Mouse (Mus musculus) NIH3T3 (cell line): ENCODE data around the gene Prpf8.
"Not testable (repeated sequence)": the region's sequence is repeated elsewhere in the genome, so short reads cannot be mapped to it uniquely, and the experiment has no call there.

Experiments used
- DNase-seq: peaks from one replicate; pipeline ENCODE4 v3.0.0-alpha.2; 2012; ENCODE audit warnings: low read depth

Prpf8 gene

GRCm38 (mm10) chr11:75534286-75535033, 47.8 kb downstream of the Prpf8 start:
- DNase-seq: no peak

GRCm38 (mm10) chr11:75535106-75535795, 48.6 kb downstream of the Prpf8 start:
- no peak for DNase-seq

- DNase-seq: no peak
Measured at GRCm38 (mm10) chr11:75536255-75537024, 49.8 kb downstream of the Prpf8 start.

GRCm38 (mm10) chr11:75537025-75537414, 50.4 kb downstream of the Prpf8 start:
- DNase-seq: no peak

GRCm38 (mm10) chr11:75537491-75538183, 51.0 kb downstream of the Prpf8 start:
- DNase-seq: no peak

GRCm38 (mm10) chr11:75538184-75538969, 51.8 kb downstream of the Prpf8 start:
- no peak for DNase-seq

GRCm38 (mm10) chr11:75538970-75539299, 52.3 kb downstream of the Prpf8 start:
- DNase-seq: no peak

GRCm38 (mm10) chr11:75540209-75540608, 53.6 kb downstream of the Prpf8 start:
- no peak for DNase-seq

GRCm38 (mm10) chr11:75540710-75541581, 54.3 kb downstream of the Prpf8 start:
- no peak for DNase-seq

GRCm38 (mm10) chr11:75544713-75545112, 58.1 kb downstream of the Prpf8 start:
- DNase-seq: no peak

GRCm38 (mm10) chr11:75546057-75546456, 59.4 kb downstream of the Prpf8 start:
- no peak for DNase-seq

GRCm38 (mm10) chr11:75549658-75550111, 63.1 kb downstream of the Prpf8 start:
- no peak for DNase-seq

GRCm38 (mm10) chr11:75550200-75550946, 63.8 kb downstream of the Prpf8 start:
- peak; percentile 52 for DNase-seq

- no peak for DNase-seq
Measured at GRCm38 (mm10) chr11:75551321-75551720, 64.7 kb downstream of the Prpf8 start.

- peak; percentile 70 for DNase-seq
Measured at GRCm38 (mm10) chr11:75551961-75552441, 65.4 kb downstream of the Prpf8 start.

GRCm38 (mm10) chr11:75552906-75553482, 66.4 kb downstream of the Prpf8 start:
- DNase-seq: peak; percentile 57

GRCm38 (mm10) chr11:75556006-75556405, 69.4 kb downstream of the Prpf8 start:
- not testable (repeated sequence) for DNase-seq

GRCm38 (mm10) chr11:75557142-75557541, 70.5 kb downstream of the Prpf8 start:
- no peak for DNase-seq

GRCm38 (mm10) chr11:75558101-75558500, 71.5 kb downstream of the Prpf8 start:
- peak; percentile 26 for DNase-seq
